Mouse (Mus musculus) lung, adult 18-20 months (tissue): ENCODE measurements around the gene Chaf1a.
A peak's percentile ranks its signal among the peaks of the same experiment; 100 is the strongest.

Experiments used
- DNase-seq, 2 experiments: peaks; one replicate each; pipeline ENCODE4 v3.0.0; 2022; ENCODE audit warnings: mixed read lengths in 2 of 2

Chaf1a gene

GRCm38 (mm10) chr17:56040030-56040856 lies at the start of gene Chaf1a:
Gene Chaf1a, plus strand, starts transcription at chr17:56040439.
- peak; percentile 98 to 99 for DNase-seq

- DNase-seq: no peak
Measured at GRCm38 (mm10) chr17:55996007-55996406, 44.2 kb upstream of the Chaf1a start.

- DNase-seq: no peak
Measured at GRCm38 (mm10) chr17:55999794-56000499, 40.3 kb upstream of the Chaf1a start.

GRCm38 (mm10) chr17:56003000-56003399 lies 37.2 kb upstream of the Chaf1a start:
- DNase-seq: no peak

GRCm38 (mm10) chr17:56005415-56006061 lies 34.7 kb upstream of the Chaf1a start, which contains the start of the genes Stap2 and Mpnd:
Gene Stap2, minus strand, starts transcription at chr17:56005584.
Gene Mpnd, plus strand, starts transcription at chr17:56005711.
- peak; percentile 81 to 89 for DNase-seq

- DNase-seq: no peak
Measured at GRCm38 (mm10) chr17:56006956-56007355, 33.3 kb upstream of the Chaf1a start.

- no peak for DNase-seq
Measured at GRCm38 (mm10) chr17:56007444-56008355, 32.5 kb upstream of the Chaf1a start.

- peak; percentile 95 to 96 for DNase-seq
Measured at GRCm38 (mm10) chr17:56008356-56009087, 31.7 kb upstream of the Chaf1a start.

GRCm38 (mm10) chr17:56009088-56009961 lies 30.9 kb upstream of the Chaf1a start:
- peak; percentile 94 to 95 for DNase-seq

GRCm38 (mm10) chr17:56009962-56010240 lies 30.3 kb upstream of the Chaf1a start:
- no peak for DNase-seq

GRCm38 (mm10) chr17:56010255-56010654 lies 30.0 kb upstream of the Chaf1a start:
- DNase-seq: no peak

- DNase-seq: peak; percentile 72 to 73
Measured at GRCm38 (mm10) chr17:56010681-56011080, 29.6 kb upstream of the Chaf1a start.

GRCm38 (mm10) chr17:56011441-56011840 lies 28.8 kb upstream of the Chaf1a start:
- DNase-seq: no peak

GRCm38 (mm10) chr17:56015293-56015692 lies 24.9 kb upstream of the Chaf1a start:
- no peak for DNase-seq

GRCm38 (mm10) chr17:56016382-56016781 lies 23.9 kb upstream of the Chaf1a start:
- DNase-seq: no peak

GRCm38 (mm10) chr17:56016793-56017785 lies 23.1 kb upstream of the Chaf1a start:
- no peak for DNase-seq

- DNase-seq: no peak
Measured at GRCm38 (mm10) chr17:56017848-56018247, 22.4 kb upstream of the Chaf1a start.

GRCm38 (mm10) chr17:56018347-56019131 lies 21.7 kb upstream of the Chaf1a start:
- DNase-seq: peak in 1 of 2 experiments; percentile 48
